Mouse (Mus musculus) neural tube, embryonic 14.5 days (tissue): ENCODE measurements at regions not wholly inside any gene's neighbourhood (a gene's known extent, or its start where the extent isn't known, plus 50 kb on each side); places are given as distances from the start of the nearest gene placed in this dataset.

Experiments
- ATAC-seq: fragments of 200-750 bp; cut with Nextera tagmentation; 2 replicates; pipeline ENCODE4 v1.8.0; 2017; ENCODE audit warnings: low read depth, mild to moderate bottlenecking, moderate TSS enrichment, moderate library complexity
- H3K27ac ChIP-seq: fragments of 300-500 bp; sonication (generic); 2 replicates; pipeline ENCODE4 v1.5.1; 2014; ENCODE audit warnings: low read depth, mild to moderate bottlenecking, control low read depth, low read length, moderate library complexity, mixed read lengths
- H3K27me3 ChIP-seq: fragments of 300-500 bp; sonication (generic); 2 replicates; pipeline ENCODE4 v1.6.1; 2014; ENCODE audit warnings: low read length; ENCODE audit not compliant: control insufficient read depth, insufficient read depth
- H3K36me3 ChIP-seq: fragments of 300-500 bp; sonication (generic); 2 replicates; pipeline ENCODE4 v1.6.1; 2014; ENCODE audit warnings: low read length, mixed read lengths; ENCODE audit not compliant: control insufficient read depth, insufficient read depth
- H3K4me1 ChIP-seq: fragments of 300-500 bp; sonication (generic); 2 replicates; pipeline ENCODE4 v1.6.1; 2014; ENCODE audit warnings: low read length; ENCODE audit not compliant: control insufficient read depth, insufficient read depth
- H3K4me2 ChIP-seq: fragments of 300-500 bp; sonication (generic); 2 replicates; pipeline ENCODE4 v1.6.1; 2014; ENCODE audit warnings: mild to moderate bottlenecking, low read depth, low read length, control low read depth
- H3K4me3 ChIP-seq: fragments of 300-500 bp; sonication (generic); 2 replicates; pipeline ENCODE4 v1.5.1; 2014; ENCODE audit warnings: low read depth, low read length, control low read depth, mixed read lengths
- H3K9ac ChIP-seq: fragments of 300-500 bp; sonication (generic); replicated peaks from 2 replicates; pipeline ENCODE4 v1.6.1; 2014; ENCODE audit warnings: low read depth, mild to moderate bottlenecking, control low read depth, low read length, mixed read lengths
- H3K9me3 ChIP-seq: fragments of 300-500 bp; sonication (generic); 2 replicates; pipeline ENCODE4 v1.6.1; 2016; ENCODE audit warnings: low read length; ENCODE audit not compliant: control insufficient read depth
- WGBS: fragments of 180-500 bp; shearing (Covaris S2); extraction: QIAGEN DNeasy Blood & Tissue Kit; methylation state at CpG from one replicate; pipeline ENCODE4 v1.1.7; 2014; 5-methylcytosine and 5-hydroxymethylcytosine counted together

DNA sequence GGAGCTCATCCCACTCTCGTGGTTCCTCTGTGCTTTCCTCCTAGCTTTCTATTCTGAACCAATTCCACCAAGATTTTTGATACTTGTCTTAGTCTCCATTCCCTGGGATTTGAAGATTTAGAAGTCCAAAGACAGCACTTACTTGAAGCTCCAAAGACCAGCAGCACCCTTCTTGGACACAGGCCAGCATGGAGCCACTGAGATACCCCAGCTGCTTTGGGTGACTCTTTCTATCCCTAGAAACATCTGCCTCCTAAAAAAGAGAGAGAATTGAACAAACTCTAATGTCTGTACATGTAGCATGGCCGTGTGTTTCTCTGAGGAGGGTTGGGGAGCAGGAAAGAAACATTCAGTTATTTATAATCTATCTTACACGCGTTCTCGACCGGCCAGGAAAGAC, 235.5 kb downstream of the Snx19 start:
- Histone ChIP-seq H3K4me3 (no peak overlapping the region), H3K36me3 (no peaks in the 10 kb centered on the region), H3K4me2 (no peak overlapping the region), H3K9ac (no peak overlapping the region), H3K4me1 (no peaks in the 10 kb centered on the region), H3K27ac (no peak overlapping the region), H3K9me3 (no peaks in the 10 kb centered on the region), H3K27me3 (no peaks in the 10 kb centered on the region)
- WGBS: 90% methylated on average over 6 of the region's 6 CpGs
- ATAC-seq: no peak

DNA sequence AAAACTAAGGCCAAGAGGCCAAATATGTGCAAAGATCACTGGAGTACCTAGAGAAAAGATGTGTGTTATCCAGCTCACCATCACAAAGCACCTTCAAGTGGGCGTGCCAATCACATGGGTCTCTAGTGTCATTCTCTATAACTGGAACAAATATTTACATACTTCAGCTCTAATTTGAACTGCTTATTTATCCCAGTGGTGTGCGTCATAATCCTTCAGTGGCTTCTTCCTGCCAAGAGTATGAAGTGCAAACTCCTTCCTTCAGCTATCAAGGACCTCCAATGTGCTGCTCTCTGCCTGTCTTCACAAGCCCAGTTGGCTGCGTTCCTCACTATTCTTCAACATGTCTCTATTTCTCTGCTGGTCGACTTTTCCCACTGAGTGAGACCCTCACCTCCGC, 227.1 kb downstream of the Snx19 start:
- no peak overlapping the region for H3K27ac ChIP-seq
- no peaks in the 10 kb centered on the region for H3K9me3 ChIP-seq
- WGBS: 92% methylated on average over 5 of the region's 5 CpGs
- H3K36me3 ChIP-seq: no peaks in the 10 kb centered on the region
- H3K4me1 ChIP-seq: peaks cover 5% of the 10 kb centered on the region; the same call in 1 of the 2 replicates
- H3K4me2 ChIP-seq: no peak overlapping the region
- H3K9ac ChIP-seq: no peak overlapping the region
- no peak overlapping the region for H3K4me3 ChIP-seq
- ATAC-seq: no peak
- no peaks in the 10 kb centered on the region for H3K27me3 ChIP-seq

DNA sequence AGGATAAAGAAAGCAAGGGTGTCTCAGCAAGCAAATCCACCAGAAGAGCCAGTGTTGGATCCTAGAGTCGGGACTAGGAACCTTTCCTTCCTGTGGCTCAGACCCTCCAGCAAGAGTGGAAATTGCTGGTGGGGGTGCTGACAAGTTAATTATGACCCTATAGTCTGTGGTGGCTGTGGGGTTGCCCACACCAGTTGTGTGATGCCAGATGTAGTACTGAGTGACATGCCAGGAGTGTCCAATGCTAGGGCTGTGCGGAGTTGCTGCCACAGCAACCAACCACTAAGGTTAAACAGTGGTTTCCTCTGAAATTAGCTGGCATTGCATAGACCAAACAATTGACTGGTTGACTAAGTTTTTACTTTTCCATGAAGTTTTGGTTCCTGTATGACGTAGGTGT, 226.3 kb downstream of the Snx19 start:
- Histone ChIP-seq H3K9me3 (no peaks in the 10 kb centered on the region), H3K4me2 (no peak overlapping the region), H3K4me1 (peaks cover 5% of the 10 kb centered on the region; the same call in 1 of the 2 replicates), H3K27ac (no peak overlapping the region), H3K9ac (no peak overlapping the region), H3K27me3 (no peaks in the 10 kb centered on the region), H3K4me3 (no peak overlapping the region), H3K36me3 (no peaks in the 10 kb centered on the region)
- 90% methylated on average over 3 of the region's 3 CpGs for WGBS
- no peak for ATAC-seq

DNA sequence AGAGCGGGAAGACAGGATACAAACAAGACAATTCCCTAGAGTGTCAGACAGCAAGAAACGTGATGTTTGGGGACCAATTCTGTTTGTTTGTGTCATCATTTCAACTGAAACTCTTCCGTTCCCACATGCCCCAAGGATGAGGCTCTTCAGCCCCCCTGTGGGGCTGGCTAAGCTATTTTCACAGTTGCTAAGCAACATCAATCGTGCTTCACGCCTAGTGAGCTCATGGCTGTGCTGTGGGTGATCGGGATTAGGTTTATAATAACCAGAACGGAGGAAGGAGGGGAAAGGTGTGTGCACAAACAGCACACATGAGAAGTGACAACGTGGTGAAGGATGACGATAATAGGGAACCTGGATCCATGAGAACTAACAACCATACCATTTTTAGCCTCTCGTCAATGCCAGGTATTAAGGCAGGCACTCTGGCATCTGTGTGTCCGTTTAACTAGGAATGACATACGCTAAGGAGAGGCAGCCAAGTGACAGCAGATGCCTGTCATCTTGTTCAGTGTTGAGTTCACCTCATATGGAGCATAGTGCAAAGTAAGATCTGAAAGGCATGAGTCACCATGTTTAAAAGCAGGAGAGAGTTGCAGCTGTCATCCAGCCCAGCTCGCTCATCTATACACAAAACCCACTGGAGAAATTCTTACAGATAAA, 222.6 kb downstream of the Snx19 start:
- Histone ChIP-seq H3K27me3 (no peaks in the 10 kb centered on the region), H3K4me3 (no peak overlapping the region), H3K9ac (no peak overlapping the region), H3K27ac (no peak overlapping the region), H3K36me3 (no peaks in the 10 kb centered on the region), H3K4me1 (peaks cover 5% of the 10 kb centered on the region; the same call in 1 of the 2 replicates), H3K4me2 (peak overlapping the region; percentile 14; the same call in 1 of the 2 replicates), H3K9me3 (no peaks in the 10 kb centered on the region)
- ATAC-seq: peak; percentile 79
- WGBS: 56% methylated on average over 13 of the region's 13 CpGs

DNA sequence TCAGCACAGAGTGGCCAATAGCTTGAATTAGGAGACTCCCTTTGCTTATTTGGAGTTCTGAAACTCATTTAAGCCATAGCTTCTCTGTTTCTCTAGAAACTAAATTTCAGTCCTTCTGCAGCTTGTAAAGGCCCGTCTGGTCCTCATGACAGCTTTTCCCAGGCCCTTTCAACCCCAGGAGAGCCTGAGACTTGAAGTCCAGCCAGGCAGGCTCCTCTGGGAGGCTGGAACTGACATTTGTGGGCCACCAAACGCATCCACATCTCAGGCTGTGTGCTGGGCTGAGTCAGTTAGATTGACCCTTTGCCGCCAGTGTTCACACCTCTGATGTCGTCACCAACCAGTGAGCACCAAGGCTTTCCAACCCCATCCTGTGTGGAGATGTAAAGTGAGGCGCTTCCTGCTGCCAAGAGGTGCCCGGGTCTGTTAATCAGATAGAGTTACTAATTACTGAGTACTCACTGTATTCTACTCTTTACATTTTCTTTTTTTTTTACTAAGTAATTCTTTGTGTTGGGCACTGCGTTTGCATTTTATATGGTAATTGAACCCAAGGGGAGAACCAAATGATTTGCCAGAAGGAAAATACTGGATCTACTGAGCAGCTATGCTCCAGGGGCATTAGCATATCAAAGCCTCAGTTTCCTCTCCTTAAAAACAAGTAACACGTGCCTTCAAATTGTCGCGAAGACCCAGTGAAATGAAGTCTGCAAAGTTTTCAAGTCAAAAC, 207.0 kb downstream of the Snx19 start:
- WGBS: 41% methylated on average over 10 of the region's 10 CpGs
- ATAC-seq: no peak

DNA sequence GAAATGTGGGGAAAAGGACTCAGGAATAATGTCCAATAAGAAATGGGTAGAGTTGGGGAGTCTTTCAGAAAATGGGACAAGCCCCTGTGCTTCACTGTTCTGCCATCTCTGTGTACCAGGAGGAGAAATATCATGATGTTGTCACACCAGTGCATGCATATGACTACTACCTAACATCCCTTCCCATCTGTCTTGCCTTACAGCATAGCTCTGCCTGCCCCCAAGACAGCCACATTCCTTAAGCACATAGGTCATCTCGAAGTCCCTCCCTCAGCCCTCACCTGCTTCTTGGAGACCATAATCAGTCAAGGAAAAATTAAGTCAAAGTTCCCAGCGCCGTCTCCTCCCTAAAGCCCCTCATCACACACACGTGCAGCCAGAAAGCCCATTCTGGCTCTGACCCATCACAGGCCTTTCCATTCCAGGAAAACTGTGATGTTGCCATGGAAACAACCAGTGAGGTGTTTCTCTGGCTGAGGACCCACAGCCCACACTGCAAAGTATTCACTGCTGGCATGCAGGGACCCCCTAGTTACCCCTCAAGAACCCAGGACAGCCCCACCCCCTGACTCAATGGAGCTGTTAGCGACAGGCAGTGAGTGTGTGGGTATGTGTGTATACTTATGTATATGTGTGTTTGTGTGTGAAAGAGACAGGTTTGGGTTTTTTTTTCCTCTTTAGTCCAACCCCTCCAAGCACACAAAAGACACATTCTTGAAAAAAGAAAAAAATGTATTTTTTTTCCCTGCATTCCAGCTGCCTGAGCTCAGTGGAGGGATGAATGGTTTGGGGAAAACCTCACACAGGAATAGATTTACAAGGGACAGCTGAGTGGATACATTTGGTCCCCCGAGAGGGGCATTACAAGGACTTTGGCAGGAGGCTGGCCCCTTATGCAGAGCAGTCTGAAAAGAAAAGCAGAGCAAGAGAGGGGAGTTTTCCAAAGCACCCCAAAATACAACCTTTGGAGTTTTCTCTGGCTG, 205.5 kb downstream of the Snx19 start:
- H3K27me3 ChIP-seq: no peaks in the 10 kb centered on the region
- no peaks in the 10 kb centered on the region for H3K36me3 ChIP-seq
- no peaks in the 10 kb centered on the region for H3K9me3 ChIP-seq
- H3K4me3 ChIP-seq: no peak overlapping the region
- H3K9ac ChIP-seq: no peak overlapping the region
- WGBS: 36% methylated on average over 6 of the region's 6 CpGs
- ATAC-seq: peak; percentile 79; the same call in 1 of the 2 replicates
- no peak overlapping the region for H3K4me2 ChIP-seq
- no peaks in the 10 kb centered on the region for H3K4me1 ChIP-seq
- H3K27ac ChIP-seq: no peak overlapping the region

More for the DNA sequence above, 207.0 kb downstream of the Snx19 start:
- no peak overlapping the region for H3K27ac ChIP-seq
- H3K4me3 ChIP-seq: no peak overlapping the region
- H3K9me3 ChIP-seq: no peaks in the 10 kb centered on the region
- H3K9ac ChIP-seq: no peak overlapping the region
- no peak overlapping the region for H3K4me2 ChIP-seq
- H3K36me3 ChIP-seq: no peaks in the 10 kb centered on the region
- no peaks in the 10 kb centered on the region for H3K27me3 ChIP-seq
- H3K4me1 ChIP-seq: no peaks in the 10 kb centered on the region

DNA sequence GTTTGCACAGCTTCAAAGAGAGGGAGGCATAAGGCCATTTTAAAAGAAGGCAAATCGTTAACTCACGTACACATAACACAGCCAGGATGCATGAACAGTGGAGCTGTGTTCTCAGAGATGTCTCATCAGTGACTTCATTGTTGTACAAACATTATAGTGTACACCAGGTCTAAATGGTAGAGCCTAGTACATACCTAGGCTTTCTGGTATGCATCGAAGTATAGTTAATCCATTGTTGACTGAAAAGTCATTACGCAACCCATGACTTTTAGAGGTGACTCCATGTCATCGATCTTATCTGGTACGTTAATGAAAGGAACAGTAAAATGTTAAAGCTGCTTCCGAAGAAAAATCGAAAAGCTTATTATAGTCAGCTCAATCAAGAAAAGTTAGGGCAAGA, 198.7 kb downstream of the Snx19 start:
- Histone ChIP-seq H3K9ac (no peak overlapping the region), H3K27me3 (no peaks in the 10 kb centered on the region), H3K4me3 (no peak overlapping the region), H3K4me1 (no peaks in the 10 kb centered on the region), H3K36me3 (no peaks in the 10 kb centered on the region), H3K9me3 (no peaks in the 10 kb centered on the region), H3K4me2 (no peak overlapping the region), H3K27ac (no peak overlapping the region)
- 92% methylated on average over 8 of the region's 8 CpGs for WGBS
- ATAC-seq: no peak

DNA sequence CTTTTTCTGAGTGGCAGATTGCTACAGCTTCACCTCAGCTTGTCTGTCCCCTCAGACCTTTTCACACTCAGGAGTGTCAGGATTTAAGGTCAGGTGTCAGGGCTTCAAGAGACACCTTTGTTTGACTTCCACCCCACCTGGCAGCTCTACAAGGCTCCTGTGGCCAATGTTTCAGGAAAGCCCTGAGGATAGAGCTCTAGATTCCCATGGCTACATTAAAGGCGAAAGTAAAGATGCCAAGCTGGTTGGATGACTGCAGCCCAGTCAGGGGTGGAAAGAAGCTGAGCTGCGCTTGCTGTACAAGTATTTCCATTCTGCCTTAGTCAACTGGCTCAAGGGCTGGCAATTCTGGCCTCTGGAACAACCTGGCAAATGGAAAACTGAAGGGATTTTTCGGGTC, 198.2 kb downstream of the Snx19 start:
- WGBS: 87% methylated on average over 3 of the region's 3 CpGs

More for the DNA sequence above, 198.2 kb downstream of the Snx19 start:
- Histone ChIP-seq H3K4me3 (no peak overlapping the region), H3K4me1 (no peaks in the 10 kb centered on the region), H3K9me3 (no peaks in the 10 kb centered on the region), H3K4me2 (no peak overlapping the region), H3K36me3 (no peaks in the 10 kb centered on the region), H3K27me3 (no peaks in the 10 kb centered on the region), H3K27ac (no peak overlapping the region), H3K9ac (no peak overlapping the region)
- ATAC-seq: no peak
